Mouse (Mus musculus) mouse embryonic stem cell (cell line): Measurements from ENCODE around the gene Ckap2l.

Experiments used
- in situ Hi-C, 2 experiments: fragments of 300-500 bp; cut with MboI; formaldehyde crosslinking; loops; 1 replicate in 1 of 2; 3 replicates in 1 of 2; pipeline ENCODE4 v1.14.3; 2019 to 2020; ENCODE audit warnings: low sequenced_read_pairs in 2 of 2, low pct_unique_long_range_greater_than_20kb in 1 of 2, mixed read lengths in 1 of 2; ENCODE audit not compliant: unreplicated experiment in 1 of 2

Ckap2l gene

GRCm38 (mm10) chr2:129296671-129297588 lies at the start of gene Ckap2l:
TSS of gene Ckap2l (minus strand) at chr2:129297212.
- in situ Hi-C loops = no loop called here

- in situ Hi-C loops = no loop called here
Observed at GRCm38 (mm10) chr2:129338138-129338621, 41.2 kb upstream of the Ckap2l start.

- in situ Hi-C loops = no loop called here
Observed at GRCm38 (mm10) chr2:129333471-129333870, 36.5 kb upstream of the Ckap2l start.

GRCm38 (mm10) chr2:129330540-129330939 lies 33.5 kb upstream of the Ckap2l start:
- in situ Hi-C loops = no loop called here

- in situ Hi-C loops = no loop called here
Observed at GRCm38 (mm10) chr2:129330024-129330423, 33.0 kb upstream of the Ckap2l start.

- in situ Hi-C loops = no loop called here
Observed at GRCm38 (mm10) chr2:129328238-129328637, 31.2 kb upstream of the Ckap2l start.

GRCm38 (mm10) chr2:129324216-129324615 lies 27.2 kb upstream of the Ckap2l start:
- in situ Hi-C loops = no loop called here

GRCm38 (mm10) chr2:129322117-129322635 lies 25.2 kb upstream of the Ckap2l start:
- in situ Hi-C loops = no loop called here

GRCm38 (mm10) chr2:129320033-129320605 lies 23.1 kb upstream of the Ckap2l start:
- in situ Hi-C loops = no loop called here

- in situ Hi-C loops = no loop called here
Observed at GRCm38 (mm10) chr2:129315831-129316230, 18.8 kb upstream of the Ckap2l start.

GRCm38 (mm10) chr2:129314880-129315279 lies 17.9 kb upstream of the Ckap2l start:
- in situ Hi-C loops = no loop called here

- in situ Hi-C loops = no loop called here
Observed at GRCm38 (mm10) chr2:129313934-129314333, 16.9 kb upstream of the Ckap2l start.

- in situ Hi-C loops = no loop called here
Observed at GRCm38 (mm10) chr2:129309836-129310235, 12.8 kb upstream of the Ckap2l start, which contains the start of gene Il1a. TSS of gene Il1a (minus strand) at chr2:129309972.

GRCm38 (mm10) chr2:129306020-129306419 lies 9.0 kb upstream of the Ckap2l start:
- in situ Hi-C loops = no loop called here

GRCm38 (mm10) chr2:129297589-129297982 lies 574 bp upstream of the Ckap2l start:
- in situ Hi-C loops = no loop called here

GRCm38 (mm10) chr2:129296086-129296485 lies 926 bp downstream of the Ckap2l start:
- in situ Hi-C loops = no loop called here

GRCm38 (mm10) chr2:129295075-129295474 lies 1.9 kb downstream of the Ckap2l start:
- in situ Hi-C loops = no loop called here

GRCm38 (mm10) chr2:129273823-129274222 lies 23.2 kb downstream of the Ckap2l start:
- in situ Hi-C loops = loop anchor here (25.0 kb wide), 2 partner anchors 163 to 387 kb away; no protein-coding TSS in a partner anchor

- in situ Hi-C loops = loop anchor here (25.0 kb wide), 2 partner anchors 167 to 383 kb away; no protein-coding TSS in a partner anchor
Observed at GRCm38 (mm10) chr2:129270621-129271020, 26.4 kb downstream of the Ckap2l start.
